Mouse (Mus musculus): ENCODE results near the gene 4933407L21Rik.

- TF ChIP-seq CTCF (IDR thresholded peaks at IDR 0.05) = no peak
- TF ChIP-seq POLR2A (IDR thresholded peaks at IDR 0.05; ENCODE audit: insufficient read depth, low read depth, low read length) = no peak
Observed at GRCm38 (mm10) chr1:85894748-85895360, 33.4 kb upstream of the 4933407L21Rik start.

All from heart, adult 2 months (tissue).